Mouse (Mus musculus) heart, adult 18-20 months (tissue): ENCODE measurements around the gene Adgrl3. TPM values are rescaled to one million over a fixed set of nuclear protein-coding genes. Genes with fewer than 3 reads are reported as not detected.

Experiments
- DNase-seq, 2 experiments: peaks; one replicate each; pipeline ENCODE4 v3.0.0; 2021 to 2022; ENCODE audit warnings: mixed read lengths in 1 of 2
- long read RNA-seq, 2 experiments: library from polyadenylated mRNA; stranded (forward); transcript quantifications; one replicate each; pipeline ENCODE4 v2.0.0; 2021
- total RNA-seq, 2 experiments: library from RNA; stranded (reverse); gene quantifications; 2 replicates each; pipeline ENCODE4 v1.2.3; 2021

The Adgrl3 gene
- total RNA-seq, result 1 to 10 TPM; 3.4 to 4.0 TPM
- long read RNA-seq, experiment 1, partial matches to known transcripts, result 1 of 2 reads
- long read RNA-seq, experiment 1, other reads (novel, unspliced or antisense), result 1 of 2 reads
- long read RNA-seq, experiment 2, partial matches to known transcripts, result 0 of 1 reads
- long read RNA-seq, experiment 2, other reads (novel, unspliced or antisense), result 1 of 1 reads

- DNase-seq, result peak; percentile 65 to 67
These were observed at the start of gene Adgrl3 for GRCm38 (mm10) chr5:81019590-81020254. Adgrl3 (plus strand) TSS chr5:81020138.

- no peak for DNase-seq
These were observed 772 bp upstream of the Adgrl3 start for GRCm38 (mm10) chr5:81019166-81019565.

- peak; percentile 32 to 39 for DNase-seq
These were observed 505 bp downstream of the Adgrl3 start for GRCm38 (mm10) chr5:81020281-81021005.

- peak in 1 of 2 experiments; percentile 62 for DNase-seq
These were observed 1.0 kb downstream of the Adgrl3 start for GRCm38 (mm10) chr5:81021006-81021320.

- DNase-seq, result peak; percentile 24 to 48
These were observed 1.5 kb downstream of the Adgrl3 start for GRCm38 (mm10) chr5:81021331-81021863.

- DNase-seq, result no peak
These were observed 1.9 kb downstream of the Adgrl3 start for GRCm38 (mm10) chr5:81021864-81022305.

GRCm38 (mm10) chr5:81022306-81023071 is 2.6 kb downstream of the Adgrl3 start:
- peak; percentile 4 to 36 for DNase-seq

GRCm38 (mm10) chr5:81023923-81024715 is 4.2 kb downstream of the Adgrl3 start:
- peak; percentile 38 to 52 for DNase-seq

GRCm38 (mm10) chr5:81028875-81029274 is 8.9 kb downstream of the Adgrl3 start:
- peak in 1 of 2 experiments; percentile 9 for DNase-seq

GRCm38 (mm10) chr5:81037091-81037490 is 17.2 kb downstream of the Adgrl3 start:
- DNase-seq, result no peak

GRCm38 (mm10) chr5:81043875-81044274 is 23.9 kb downstream of the Adgrl3 start:
- DNase-seq, result no peak

- DNase-seq, result no peak
These were observed 26.2 kb downstream of the Adgrl3 start for GRCm38 (mm10) chr5:81046128-81046527.

GRCm38 (mm10) chr5:81054628-81055027 is 34.7 kb downstream of the Adgrl3 start:
- no peak for DNase-seq

- no peak for DNase-seq
These were observed 35.3 kb downstream of the Adgrl3 start for GRCm38 (mm10) chr5:81055253-81055652.

GRCm38 (mm10) chr5:81058122-81058521 is 38.2 kb downstream of the Adgrl3 start:
- no peak for DNase-seq

- no peak for DNase-seq
These were observed 41.0 kb downstream of the Adgrl3 start for GRCm38 (mm10) chr5:81060950-81061349.

GRCm38 (mm10) chr5:81061386-81061785 is 41.4 kb downstream of the Adgrl3 start:
- DNase-seq, result no peak

GRCm38 (mm10) chr5:81064026-81064425 is 44.1 kb downstream of the Adgrl3 start:
- no peak for DNase-seq

- no peak for DNase-seq
These were observed 48.2 kb downstream of the Adgrl3 start for GRCm38 (mm10) chr5:81068173-81068572.

- DNase-seq, result no peak
These were observed 48.9 kb downstream of the Adgrl3 start for GRCm38 (mm10) chr5:81068839-81069238.

GRCm38 (mm10) chr5:81072888-81073287 is 53.0 kb downstream of the Adgrl3 start:
- no peak for DNase-seq
